In genomic region chr10:53466851-53467250, GRCm38 (mm10) we compare ENCODE assay signal across 10 mouse cellular contexts.
DNase-seq lines count a peak whose midpoint lies in the region; ATAC-seq and TF ChIP-seq lines count a peak whose summit lies in the region.
"Had no signal": no experiment of that assay in that cellular context is flagged by ENCODE, and none has a peak within 500 bp of the region (broad histone marks: within the 10 kb centered on the region; RNA-seq: fewer than 3 reads in every experiment).

No protein-coding gene starts in this region.

- no peak for TF ChIP-seq CTCF in gastrocnemius, adult 2 months (IDR thresholded peaks at IDR 0.05)

- H3K9ac ChIP-seq in intestine, embryonic 15.5 days = no peak overlapping the region
- no peak overlapping the region for H3K9ac ChIP-seq in stomach, embryonic 14.5 days (replicated peaks; ENCODE audit: low read depth, low read length)

- intact Hi-C loops in gastrocnemius, adult 2 months (cut with DNase I) = no loop called here

- H3K9me3 ChIP-seq in intestine, embryonic 15.5 days = 0 out of 2 replicates have a peak, but pooled peaks cover 2% of the 10 kb centered on the region
- H3K9me3 ChIP-seq in stomach, embryonic 14.5 days (ENCODE audit: control insufficient read depth, low read depth, low read length) = peaks cover 9% of the 10 kb centered on the region; the same call in 1 of the 2 replicates

- H3K4me3 ChIP-seq in gastrocnemius, adult 2 months = no peak overlapping the region
- no peak overlapping the region for H3K4me3 ChIP-seq in intestine, embryonic 15.5 days (replicated peaks)
- no peak overlapping the region for H3K4me3 ChIP-seq in stomach, embryonic 14.5 days (ENCODE audit: low read depth, low read length)
- H3K4me3 ChIP-seq: erythroblast, embryonic 14.5 days had no signal

- DNase-seq in gastrocnemius, adult 2 months = peak; percentile 26
- DNase-seq in gastrocnemius, postnatal 10 days = no peak
- peak; percentile 16 for DNase-seq in ovary, postnatal 10 days (ENCODE audit: low spot score)
- no peak for DNase-seq in ovary, adult 18-20 months (ENCODE audit: low spot score)
- no peak for DNase-seq in adrenal gland, adult 18-20 months (ENCODE audit: low spot score in 2 of 2)
- no peak for DNase-seq in testis, postnatal 14 days (ENCODE audit: low spot score)
- DNase-seq: thymus, postnatal 4 days had no signal

- WGBS in intestine, embryonic 15.5 days = 48% methylated on average over 1 of the region's 1 CpGs
- 46% methylated on average over 1 of the region's 1 CpGs for WGBS in stomach, embryonic 14.5 days

- no peaks in the 10 kb centered on the region for H3K36me3 ChIP-seq in intestine, embryonic 15.5 days
- H3K36me3 ChIP-seq in stomach, embryonic 14.5 days (ENCODE audit: control insufficient read depth, insufficient read depth, low read length) = no peaks in the 10 kb centered on the region

- H3K4me1 ChIP-seq in intestine, embryonic 15.5 days (replicated peaks) = 0 out of 2 replicates have a peak, but pooled peaks cover 10% of the 10 kb centered on the region
- peaks cover 14% of the 10 kb centered on the region; the same call in 1 of the 2 replicates for H3K4me1 ChIP-seq in stomach, embryonic 14.5 days (ENCODE audit: control insufficient read depth, insufficient read depth, low read length)

- H3K27me3 ChIP-seq in intestine, embryonic 15.5 days (replicated peaks) = no peaks in the 10 kb centered on the region
- H3K27me3 ChIP-seq in stomach, embryonic 14.5 days (ENCODE audit: control insufficient read depth, insufficient read depth, low read length) = no peaks in the 10 kb centered on the region

- peak; percentile 61 for ATAC-seq in intestine, embryonic 15.5 days
- peak; percentile 42; the same call in 1 of the 2 replicates for ATAC-seq in stomach, embryonic 14.5 days (ENCODE audit: insufficient number of reproducible peaks, insufficient read depth, low FRiP score, low read depth)

- H3K27ac ChIP-seq in gastrocnemius, adult 2 months = peak overlapping the region; percentile 87
- peak overlapping the region; percentile 59; the same call in 1 of the 2 replicates for H3K27ac ChIP-seq in intestine, embryonic 15.5 days
- H3K27ac ChIP-seq in stomach, embryonic 14.5 days (ENCODE audit: low read length) = peak overlapping the region; percentile 40; the same call in 1 of the 2 replicates

- no peak overlapping the region for H3K4me2 ChIP-seq in intestine, embryonic 15.5 days (replicated peaks)
- H3K4me2 ChIP-seq in stomach, embryonic 14.5 days (replicated peaks; ENCODE audit: low read depth, low read length) = no peak overlapping the region

Comparison
In these comparisons a context has a peak if more than half of its experiments do, and no peak if none do; other contexts are left out.
1. DNase-seq: peak in gastrocnemius, adult 2 months (single experiment) and ovary, postnatal 10 days (single experiment); none in gastrocnemius, postnatal 10 days (single experiment), ovary, adult 18-20 months (single experiment), adrenal gland, adult 18-20 months (0 of 2) and testis, postnatal 14 days (single experiment).
2. Peak in every context shown above with its lines, with median percentiles within 50 percentile points of each other: H3K27ac ChIP-seq.